ENCODE assay signal across 8 mouse cellular contexts in genomic region chr17:67696694-67697386, GRCm38 (mm10). TPM values are rescaled to one million over a fixed set of nuclear protein-coding genes. Genes with fewer than 3 reads are reported as not detected.
DNase-seq lines count a peak whose midpoint lies in the region; ATAC-seq and TF ChIP-seq lines count a peak whose summit lies in the region.

TSS of gene Lama1 (plus strand) at chr17:67697259.

- peak; percentile 94 for DNase-seq in adrenal gland, postnatal 25 days
- peak; percentile 77 to 81 for DNase-seq in heart, postnatal 14 days
- peak; percentile 84 to 93 for DNase-seq in kidney, postnatal 36 days
- DNase-seq in lung, postnatal 25 days (ENCODE audit: low spot score), result peak; percentile 56
- DNase-seq in retina, postnatal 1 day, result peak; percentile 94
- no peak for DNase-seq in T-cell, adult 2 months (ENCODE audit: low spot score)

- no peaks in the 10 kb centered on the region for H3K27me3 ChIP-seq in ES-Bruce4 (ENCODE audit: control insufficient read depth, insufficient read depth, low read length, poor library complexity, severe bottlenecking)
- H3K27me3 ChIP-seq in forebrain, embryonic 16.5 days (replicated peaks; ENCODE audit: control insufficient read depth, insufficient read depth, low read length), result no peaks in the 10 kb centered on the region

- peak within 1 kb of the TSS; percentile 46; the same call in 1 of the 2 replicates for H3K27ac ChIP-seq in ES-Bruce4 (ENCODE audit: insufficient read depth, low read length)
- no peak within 1 kb of the TSS for H3K27ac ChIP-seq in forebrain, embryonic 16.5 days (ENCODE audit: low read length)

- TF ChIP-seq CTCF in ES-Bruce4 (IDR thresholded peaks at IDR 0.05; ENCODE audit: low read depth, low read length), result peak; percentile 40

- peak within 1 kb of the TSS; percentile 83 for H3K4me3 ChIP-seq in ES-Bruce4 (ENCODE audit: low read depth, low read length)
- peak within 1 kb of the TSS; percentile 76 for H3K4me3 ChIP-seq in forebrain, embryonic 16.5 days (replicated peaks; ENCODE audit: low read length)

- H3K4me1 ChIP-seq in ES-Bruce4 (ENCODE audit: control insufficient read depth, insufficient read depth, low read length), result peaks cover 5% of the 10 kb centered on the region
- H3K4me1 ChIP-seq in forebrain, embryonic 16.5 days (replicated peaks; ENCODE audit: control insufficient read depth, insufficient read depth, low read length), result peaks cover 15% of the 10 kb centered on the region

- TF ChIP-seq EP300 in ES-Bruce4 (IDR thresholded peaks at IDR 0.05; ENCODE audit: insufficient read depth, low read depth, low read length), result peak; percentile 30; the same call in 1 of the 2 replicates

- peak within 1 kb of the TSS; percentile 72 for H3K9ac ChIP-seq in ES-Bruce4 (ENCODE audit: low read depth, poor library complexity, severe bottlenecking)
- peak within 1 kb of the TSS; percentile 82 for H3K9ac ChIP-seq in forebrain, embryonic 16.5 days (replicated peaks; ENCODE audit: low read depth, low read length)

- H3K4me2 ChIP-seq in forebrain, embryonic 16.5 days (ENCODE audit: low read length), result peak within 1 kb of the TSS; percentile 97

- 2% methylated on average over 31 of the region's 32 CpGs for WGBS in forebrain, embryonic 16.5 days

- TF ChIP-seq POLR2A in ES-Bruce4 (IDR thresholded peaks at IDR 0.05; ENCODE audit: insufficient read depth, low read length), result peak; percentile 45

- no peaks in the 10 kb centered on the region for H3K36me3 ChIP-seq in ES-Bruce4 (ENCODE audit: control insufficient read depth, insufficient read depth, low read length, poor library complexity, severe bottlenecking)
- no peaks in the 10 kb centered on the region for H3K36me3 ChIP-seq in forebrain, embryonic 16.5 days (ENCODE audit: control insufficient read depth, insufficient read depth)

- ATAC-seq in forebrain, embryonic 16.5 days, result peak; percentile 86

- H3K9me3 ChIP-seq in ES-Bruce4 (replicated peaks; ENCODE audit: control insufficient read depth, insufficient read depth, low read length, poor library complexity, severe bottlenecking), result no peaks in the 10 kb centered on the region
- no peaks in the 10 kb centered on the region for H3K9me3 ChIP-seq in forebrain, embryonic 16.5 days (ENCODE audit: control insufficient read depth, low read length)

- intact Hi-C loops in heart, postnatal 14 days (cut with DNase I), result no loop called here

RNA-seq across cellular contexts. Expression of gene Lama1, which starts in this region (rescaled TPM):
- 20.2 and 20.3 TPM in 2 replicates for polyA plus RNA-seq in ES-Bruce4 (2011; ENCODE audit: insufficient read depth, insufficient read length, low read depth, missing spikeins)
- 14.1 and 18.7 TPM in 2 replicates for total RNA-seq in adrenal gland, postnatal 25 days (2021)
- polyA plus RNA-seq in forebrain, embryonic 16.5 days (2015; fragmentation: Nextera tagmentation; extraction: Ambion mirVana), result 4.7 and 5.6 TPM in 2 replicates
- under 1 TPM; 0.45 to 0.54 TPM for total RNA-seq in heart, postnatal 14 days (2021)

Comparison
In these comparisons a context has a peak if more than half of its experiments do, and no peak if none do; other contexts are left out.
1. Peak in DNase-seq in heart, postnatal 14 days; RNA of the gene not detected or under 1 TPM.